Mouse (Mus musculus) bone marrow, adult 2 months (tissue): ENCODE measurements around the gene Tspyl1. TPM values are rescaled to one million over a fixed set of nuclear protein-coding genes. Genes with fewer than 3 reads are reported as not detected.
"Not testable (repeated sequence)": the region's sequence is repeated elsewhere in the genome, so short reads cannot be mapped to it uniquely, and the experiment has no call there.

Source experiments
- H3K27ac ChIP-seq: fragments of 200-500 bp; 2 replicates; pipeline ENCODE4 v1.5.1; 2012; ENCODE audit warnings: low read depth, mild to moderate bottlenecking, control low read depth, inconsistent platforms, low read length; ENCODE audit not compliant: control insufficient read depth, poor library complexity, insufficient read depth
- H3K4me1 ChIP-seq: fragments of 200-500 bp; 2 replicates; pipeline ENCODE4 v1.6.1; 2011; ENCODE audit warnings: low read length; ENCODE audit not compliant: control insufficient read depth, insufficient read depth
- H3K4me3 ChIP-seq: fragments of 200-500 bp; replicated peaks from 2 replicates; pipeline ENCODE3; 2011; ENCODE audit warnings: mild to moderate bottlenecking, low read depth, low read length, control low read depth; ENCODE audit not compliant: control insufficient read depth
- CTCF ChIP-seq: fragments of 200-500 bp; IDR thresholded peaks from 2 replicates; pipeline ENCODE4 v1.5.1; 2011; ENCODE audit warnings: low read length, control low read depth; ENCODE audit not compliant: control insufficient read depth, insufficient read depth
- POLR2A ChIP-seq: fragments of 200-500 bp; IDR thresholded peaks from 2 replicates; pipeline ENCODE4 v1.6.1; 2011; ENCODE audit warnings: low read depth, mild to moderate bottlenecking, control low read depth, low read length, borderline replicate concordance; ENCODE audit not compliant: control insufficient read depth
- WGBS: fragments of 180-500 bp; shearing (Covaris S2); methylation state at CpG from one replicate; pipeline ENCODE4 v1.1.7; 2018; 5-methylcytosine and 5-hydroxymethylcytosine counted together
- polyA plus RNA-seq: library from polyadenylated mRNA; stranded (reverse); fragments of >200 nt; gene quantifications from 2 replicates; pipeline ENCODE4 v1.2.4, GENCODE M21; 2011; ENCODE audit warnings: low replicate concordance; ENCODE audit not compliant: missing spikeins, insufficient read depth, insufficient read length

Gene Tspyl1
- polyA plus RNA-seq, 1 experiment: 18.2 TPM

GRCm38 (mm10) chr10:34247757-34248156 is 34.2 kb upstream of the Tspyl1 start:
- 24% methylated on average over 3 of the region's 3 CpGs for WGBS
- TF ChIP-seq POLR2A: no peak
- no peak for TF ChIP-seq CTCF
- Histone ChIP-seq H3K27ac (no peak overlapping the region), H3K4me1 (no peaks in the 10 kb centered on the region), H3K4me3 (no peak overlapping the region)

DNA sequence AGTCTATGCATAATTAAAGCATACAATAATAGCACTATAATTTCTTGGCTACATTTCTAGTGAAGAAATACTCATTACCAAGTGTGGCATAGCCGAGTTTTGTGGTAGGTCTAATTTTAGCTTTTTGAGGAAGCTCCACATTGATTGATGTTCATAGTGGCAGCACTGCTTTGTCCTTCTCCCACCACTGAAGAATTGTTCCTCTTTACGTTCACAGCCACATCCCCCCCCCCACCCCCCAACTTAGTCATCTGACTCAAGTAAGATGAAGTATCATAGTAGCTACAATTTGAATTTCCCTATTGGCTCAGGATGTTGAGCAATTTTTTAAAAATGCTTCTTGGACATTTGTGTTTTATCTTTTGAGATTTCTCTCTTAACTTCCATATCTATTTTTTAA is 32.4 kb upstream of the Tspyl1 start:
- WGBS: 3% methylated on average over 2 of the region's 2 CpGs
- Histone ChIP-seq H3K4me3 (no peak overlapping the region), H3K4me1 (no peaks in the 10 kb centered on the region), H3K27ac (no peak overlapping the region)
- no peak for TF ChIP-seq POLR2A
- TF ChIP-seq CTCF: no peak

DNA sequence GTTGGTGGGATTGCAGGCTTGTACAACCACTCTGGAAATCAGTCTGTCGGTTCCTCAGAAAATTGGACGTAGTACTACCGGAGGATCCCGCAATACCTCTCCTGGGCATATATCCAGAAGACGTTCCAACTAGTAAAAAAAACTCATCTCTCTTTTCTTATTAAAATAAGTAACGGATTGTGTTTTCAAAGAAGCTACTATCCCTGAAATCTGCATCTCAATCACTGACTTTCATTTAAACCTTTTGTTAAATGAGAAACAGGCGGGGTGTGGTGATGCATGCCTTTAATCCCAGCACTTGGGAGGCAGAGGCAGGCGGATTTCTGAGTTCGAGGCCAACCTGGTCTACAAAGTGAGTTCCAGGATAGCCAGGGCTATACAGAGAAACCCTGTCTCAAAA is 29.2 kb upstream of the Tspyl1 start:
- not testable (repeated sequence) for H3K27ac ChIP-seq, H3K4me1 ChIP-seq, H3K4me3 ChIP-seq
- WGBS: 87% methylated on average over 9 of the region's 9 CpGs

GRCm38 (mm10) chr10:34265106-34265505 is 16.9 kb upstream of the Tspyl1 start:
- Histone ChIP-seq H3K4me3 (no peak overlapping the region), H3K27ac (no peak overlapping the region), H3K4me1 (no peaks in the 10 kb centered on the region; the same call in 1 of the 2 replicates)
- TF ChIP-seq CTCF (no peak), POLR2A (no peak)
- WGBS: 86% methylated on average over 4 of the region's 4 CpGs

- WGBS: 58% methylated on average over 5 of the region's 5 CpGs
Observed at GRCm38 (mm10) chr10:34267312-34268070, 14.5 kb upstream of the Tspyl1 start.

GRCm38 (mm10) chr10:34271681-34272080 is 10.3 kb upstream of the Tspyl1 start:
- WGBS: 76% methylated on average over 7 of the region's 7 CpGs
- Histone ChIP-seq H3K4me1 (no peaks in the 10 kb centered on the region; the same call in 1 of the 2 replicates), H3K4me3 (no peak overlapping the region), H3K27ac (no peak overlapping the region)
- TF ChIP-seq POLR2A: no peak
- no peak for TF ChIP-seq CTCF

More at GRCm38 (mm10) chr10:34267312-34268070, 14.5 kb upstream of the Tspyl1 start:
- no peak overlapping the region for H3K27ac ChIP-seq
- no peaks in the 10 kb centered on the region; the same call in 1 of the 2 replicates for H3K4me1 ChIP-seq
- no peak for TF ChIP-seq POLR2A
- TF ChIP-seq CTCF: no peak
- no peak overlapping the region for H3K4me3 ChIP-seq

GRCm38 (mm10) chr10:34280591-34281175 is 1.3 kb upstream of the Tspyl1 start:
- no peak for TF ChIP-seq POLR2A
- TF ChIP-seq CTCF: no peak
- 9% methylated on average over 13 of the region's 13 CpGs for WGBS
- H3K4me3 ChIP-seq: peak overlapping the region; percentile 95

GRCm38 (mm10) chr10:34281211-34281961 is 604 bp upstream of the Tspyl1 start:
- peak overlapping the region; percentile 89 for H3K27ac ChIP-seq
- no peaks in the 10 kb centered on the region; the same call in 1 of the 2 replicates for H3K4me1 ChIP-seq
- 13% methylated on average over 14 of the region's 14 CpGs for WGBS
- no peak for TF ChIP-seq POLR2A
- TF ChIP-seq CTCF: no peak
- peak overlapping the region; percentile 95 for H3K4me3 ChIP-seq

More at GRCm38 (mm10) chr10:34280591-34281175, 1.3 kb upstream of the Tspyl1 start:
- no peaks in the 10 kb centered on the region; the same call in 1 of the 2 replicates for H3K4me1 ChIP-seq
- H3K27ac ChIP-seq: no peak overlapping the region
